Mouse (Mus musculus): ENCODE measurements around the gene Tnni3. TPM values are rescaled to one million over a fixed set of nuclear protein-coding genes. Genes with fewer than 3 reads are reported as not detected.
"Not testable (repeated sequence)": the region's sequence is repeated elsewhere in the genome, so short reads cannot be mapped to it uniquely, and the experiment has no call there.

Tnni3 gene
- polyA plus RNA-seq (2012; rRNA removed): 79.0 and 1,187 TPM in 2 replicates

DNA sequence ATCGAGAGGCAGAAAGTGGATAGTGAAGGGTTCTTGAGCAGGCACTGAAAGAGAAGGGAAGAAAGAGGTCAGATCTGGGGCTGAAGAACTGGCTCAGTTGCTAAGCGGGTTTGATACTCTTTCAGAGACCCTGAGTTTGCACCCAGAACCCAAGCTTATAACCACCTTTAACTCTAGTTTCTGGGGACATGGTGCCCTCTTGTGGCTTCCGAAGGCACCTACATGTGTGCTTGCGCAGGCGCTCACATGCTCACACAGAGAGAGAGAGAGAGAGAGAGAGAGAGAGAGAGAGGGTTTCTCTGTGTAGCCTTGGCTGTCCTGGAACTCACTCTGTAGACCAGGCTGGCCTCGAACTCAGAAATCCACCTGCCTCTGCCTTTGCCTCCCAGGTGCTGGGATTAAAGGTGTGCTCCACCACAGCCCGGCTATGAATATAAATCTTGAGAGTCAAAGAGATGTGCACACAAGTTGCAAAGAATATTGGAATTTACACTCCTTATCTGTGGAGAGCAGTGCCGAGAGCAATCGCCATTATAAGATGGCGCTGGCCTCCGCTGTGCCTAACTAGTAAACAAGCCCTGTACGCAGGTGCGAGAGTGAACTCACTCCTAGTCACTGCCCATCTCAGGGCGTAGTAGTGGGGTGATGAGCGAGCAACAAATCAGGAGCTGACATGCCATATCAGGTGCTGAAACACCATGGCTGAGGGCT lies at the start of gene Tnni3:
Gene Tnni3, minus strand, starts transcription at position 18 of the 711 bp plus-strand sequence.
- 66% methylated on average over 15 of the region's 15 CpGs for WGBS
- TF ChIP-seq CTCF (IDR thresholded peaks at IDR 0.05; ENCODE audit: borderline replicate concordance, control insufficient read depth, extremely low read depth, insufficient read depth, low read length, poor library complexity): peak; percentile 47; the same call in 1 of the 2 replicates
- not testable (repeated sequence) for H3K4me3 ChIP-seq (ENCODE audit: control insufficient read depth, insufficient read depth, low read length); H3K36me3 ChIP-seq (ENCODE audit: control insufficient read depth, insufficient read depth, low read length); H3K27ac ChIP-seq (ENCODE audit: control insufficient read depth, insufficient read depth, low read length); H3K27me3 ChIP-seq (ENCODE audit: control insufficient read depth, insufficient read depth, low read length)
- DNase-seq: peak; percentile 58
- H3K4me1 ChIP-seq (replicated peaks; ENCODE audit: control insufficient read depth, insufficient read depth, low read length): peaks cover 16% of the 10 kb centered on the region

DNA sequence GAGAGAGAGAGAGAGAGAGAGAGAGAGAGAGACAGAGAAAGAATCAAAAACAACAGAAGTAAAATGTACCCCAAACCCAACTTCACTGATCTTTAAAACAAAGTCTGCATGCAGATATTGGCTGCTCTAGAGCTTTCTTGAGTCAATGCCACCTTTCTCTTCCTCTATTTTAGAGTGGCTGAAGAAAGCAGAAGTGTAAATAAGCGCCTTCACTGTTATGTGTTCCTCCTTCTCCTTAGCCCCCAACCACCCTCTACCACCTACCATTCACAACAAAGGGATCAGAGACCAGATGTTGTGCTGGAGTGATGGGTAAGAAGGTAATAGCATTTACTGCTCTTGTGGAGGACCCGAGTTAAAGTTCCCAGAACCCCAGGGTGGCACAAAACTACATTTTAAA lies 48.3 kb upstream of the Tnni3 start:
- H3K27me3 ChIP-seq (ENCODE audit: control insufficient read depth, insufficient read depth, low read length); H3K27ac ChIP-seq (ENCODE audit: control insufficient read depth, insufficient read depth, low read length); H3K36me3 ChIP-seq (ENCODE audit: control insufficient read depth, insufficient read depth, low read length); H3K4me1 ChIP-seq (replicated peaks; ENCODE audit: control insufficient read depth, insufficient read depth, low read length); DNase-seq; H3K4me3 ChIP-seq (ENCODE audit: control insufficient read depth, insufficient read depth, low read length): not testable (repeated sequence)
- WGBS: 39% methylated on average over 2 of the region's 2 CpGs

DNA sequence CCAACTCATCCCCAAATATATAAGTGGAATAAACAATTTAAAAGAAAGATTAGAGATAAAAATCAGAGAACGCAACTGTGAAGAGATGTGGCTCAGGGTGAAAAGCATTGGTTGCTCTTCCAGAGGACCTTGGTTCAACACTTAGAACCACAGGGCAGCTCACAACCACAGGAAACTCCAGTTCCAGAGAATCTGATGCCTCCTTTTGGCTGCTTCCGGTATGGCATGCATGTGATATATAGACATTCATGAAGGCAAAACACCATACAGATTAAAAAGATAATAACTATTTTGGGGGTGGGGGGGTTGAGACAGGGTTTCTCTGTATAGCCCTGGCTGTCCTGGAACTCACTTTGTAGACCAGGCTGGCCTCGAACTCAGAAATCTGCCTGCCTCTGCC lies 38.6 kb upstream of the Tnni3 start:
- H3K4me1 ChIP-seq (replicated peaks; ENCODE audit: control insufficient read depth, insufficient read depth, low read length): no peaks in the 10 kb centered on the region
- WGBS: 95% methylated on average over 3 of the region's 3 CpGs

DNA sequence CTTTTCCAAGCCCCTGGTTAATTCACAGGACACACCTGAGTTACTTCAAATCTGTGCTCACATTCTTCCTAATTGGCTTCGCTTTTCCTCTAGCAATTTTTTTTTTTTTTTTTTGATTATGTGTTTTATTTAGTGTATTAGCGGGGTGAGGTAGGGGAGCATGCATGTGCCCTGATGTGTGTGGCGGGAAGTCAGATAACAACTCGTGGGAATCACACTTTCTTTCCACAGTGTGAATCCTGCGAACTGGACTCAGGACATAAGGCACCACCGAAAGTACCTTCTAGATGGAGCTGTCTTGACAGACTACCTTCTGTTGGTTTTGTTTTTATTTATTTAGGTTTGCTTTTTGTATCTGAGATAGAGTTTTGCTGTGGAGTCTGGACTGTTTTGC lies 33.1 kb upstream of the Tnni3 start:
- 79% methylated on average over 6 of the region's 6 CpGs for WGBS
- no peak overlapping the region for H3K4me3 ChIP-seq (ENCODE audit: control insufficient read depth, insufficient read depth, low read length)
- no peak overlapping the region for H3K27ac ChIP-seq (ENCODE audit: control insufficient read depth, insufficient read depth, low read length)
- TF ChIP-seq CTCF (IDR thresholded peaks at IDR 0.05; ENCODE audit: borderline replicate concordance, control insufficient read depth, extremely low read depth, insufficient read depth, low read length, poor library complexity) (no peak), POLR2A (IDR thresholded peaks at IDR 0.05; ENCODE audit: control insufficient read depth, extremely low read depth, insufficient read depth, low read length, poor library complexity) (no peak)
- H3K36me3 ChIP-seq (ENCODE audit: control insufficient read depth, insufficient read depth, low read length): no peaks in the 10 kb centered on the region
- no peak for DNase-seq
- H3K4me1 ChIP-seq (replicated peaks; ENCODE audit: control insufficient read depth, insufficient read depth, low read length): no peaks in the 10 kb centered on the region
- no peaks in the 10 kb centered on the region for H3K27me3 ChIP-seq (ENCODE audit: control insufficient read depth, insufficient read depth, low read length)

More for the DNA sequence above, 38.6 kb upstream of the Tnni3 start:
- no peak for DNase-seq
- Histone ChIP-seq H3K27ac (ENCODE audit: control insufficient read depth, insufficient read depth, low read length) (no peak overlapping the region), H3K36me3 (ENCODE audit: control insufficient read depth, insufficient read depth, low read length) (no peaks in the 10 kb centered on the region), H3K27me3 (ENCODE audit: control insufficient read depth, insufficient read depth, low read length) (no peaks in the 10 kb centered on the region), H3K4me3 (ENCODE audit: control insufficient read depth, insufficient read depth, low read length) (no peak overlapping the region)
- TF ChIP-seq POLR2A (IDR thresholded peaks at IDR 0.05; ENCODE audit: control insufficient read depth, extremely low read depth, insufficient read depth, low read length, poor library complexity): no peak
- no peak for TF ChIP-seq CTCF (IDR thresholded peaks at IDR 0.05; ENCODE audit: borderline replicate concordance, control insufficient read depth, extremely low read depth, insufficient read depth, low read length, poor library complexity)

DNA sequence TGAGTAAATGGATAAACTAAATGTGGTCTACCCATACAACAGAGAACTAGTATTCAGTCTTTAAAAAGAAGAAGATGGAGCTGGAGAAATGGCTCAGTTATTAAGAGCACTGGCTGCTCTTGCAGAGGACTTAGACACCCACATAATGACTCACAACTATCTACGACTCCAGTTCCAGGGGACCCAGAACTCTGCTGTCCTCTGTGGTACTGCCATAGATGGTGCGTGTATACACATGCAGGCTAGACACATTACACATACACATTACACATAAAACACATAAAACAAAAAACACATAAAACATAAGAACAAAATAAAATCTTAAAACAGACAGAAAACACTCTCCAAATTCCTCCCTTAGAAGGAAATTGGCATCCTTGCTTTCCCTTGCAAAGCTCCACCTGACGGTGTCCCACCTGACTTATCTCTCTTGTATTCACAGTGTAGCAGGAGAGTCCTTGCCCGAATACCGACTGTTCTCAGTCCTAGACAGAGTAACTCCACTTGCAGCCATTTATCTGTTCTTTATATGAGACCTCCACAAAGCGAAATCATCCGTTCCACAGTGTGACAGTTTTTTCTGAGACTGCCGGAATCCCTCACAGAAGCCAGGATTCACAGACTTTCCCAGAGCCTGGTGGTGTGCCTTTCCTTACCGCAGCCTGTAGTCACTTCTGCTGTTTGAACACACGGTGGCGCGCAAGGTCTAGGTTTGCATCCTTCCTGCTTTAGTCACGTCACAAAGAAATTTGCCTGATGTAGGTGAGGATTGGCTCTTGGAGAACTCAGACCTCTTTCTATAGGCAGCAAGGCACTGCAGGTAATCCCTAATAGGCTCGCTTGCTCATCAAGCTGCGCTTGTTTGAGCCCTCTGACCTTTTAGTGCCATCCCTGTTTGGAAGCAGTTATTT lies 32.5 kb upstream of the Tnni3 start:
- Histone ChIP-seq H3K27ac (ENCODE audit: control insufficient read depth, insufficient read depth, low read length) (no peak overlapping the region), H3K27me3 (ENCODE audit: control insufficient read depth, insufficient read depth, low read length) (no peaks in the 10 kb centered on the region), H3K4me3 (ENCODE audit: control insufficient read depth, insufficient read depth, low read length) (no peak overlapping the region), H3K36me3 (ENCODE audit: control insufficient read depth, insufficient read depth, low read length) (no peaks in the 10 kb centered on the region), H3K4me1 (replicated peaks; ENCODE audit: control insufficient read depth, insufficient read depth, low read length) (no peaks in the 10 kb centered on the region)
- 22% methylated on average over 15 of the region's 15 CpGs for WGBS
- DNase-seq: peak; percentile 68
- TF ChIP-seq POLR2A (IDR thresholded peaks at IDR 0.05; ENCODE audit: control insufficient read depth, extremely low read depth, insufficient read depth, low read length, poor library complexity) (no peak), CTCF (IDR thresholded peaks at IDR 0.05; ENCODE audit: borderline replicate concordance, control insufficient read depth, extremely low read depth, insufficient read depth, low read length, poor library complexity) (peak; percentile 61; the same call in 1 of the 2 replicates)

DNA sequence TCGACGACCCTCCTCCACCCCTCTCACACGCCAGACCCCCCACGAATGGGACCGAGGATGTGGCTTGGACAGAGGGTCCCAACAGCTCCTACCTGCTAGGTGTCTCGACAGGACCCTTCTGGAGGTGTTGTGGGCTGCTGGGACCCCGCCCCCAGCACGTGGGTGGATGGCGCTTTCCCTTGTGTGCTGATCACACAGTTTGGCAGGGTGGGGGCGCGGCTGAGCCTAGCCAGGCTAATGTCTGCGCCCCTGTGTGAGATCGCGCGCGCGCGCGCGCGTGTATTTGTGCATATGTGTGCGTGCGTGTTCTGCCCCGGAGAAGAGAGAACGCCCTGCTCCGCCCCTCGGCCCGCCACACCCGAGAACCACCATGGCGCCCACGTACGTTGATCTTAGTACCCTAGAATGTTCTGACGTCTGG lies 23.2 kb upstream of the Tnni3 start, which contains the start of gene Syt5:
Gene Syt5, minus strand, starts transcription at position 321 of the 421 bp plus-strand sequence.
- Histone ChIP-seq H3K36me3 (ENCODE audit: control insufficient read depth, insufficient read depth, low read length) (no peaks in the 10 kb centered on the region), H3K4me3 (ENCODE audit: control insufficient read depth, insufficient read depth, low read length) (no peak within 1 kb of the TSS)
- 10% methylated on average over 33 of the region's 33 CpGs for WGBS

More for the DNA sequence above, 23.2 kb upstream of the Tnni3 start, which contains the start of gene Syt5:
- Histone ChIP-seq H3K27me3 (ENCODE audit: control insufficient read depth, insufficient read depth, low read length) (no peaks in the 10 kb centered on the region; the same call in 1 of the 2 replicates), H3K4me1 (replicated peaks; ENCODE audit: control insufficient read depth, insufficient read depth, low read length) (peaks cover 2% of the 10 kb centered on the region), H3K27ac (ENCODE audit: control insufficient read depth, insufficient read depth, low read length) (no peak within 1 kb of the TSS)
- DNase-seq: no peak
- no peak for TF ChIP-seq CTCF (IDR thresholded peaks at IDR 0.05; ENCODE audit: borderline replicate concordance, control insufficient read depth, extremely low read depth, insufficient read depth, low read length, poor library complexity)
- no peak for TF ChIP-seq POLR2A (IDR thresholded peaks at IDR 0.05; ENCODE audit: control insufficient read depth, extremely low read depth, insufficient read depth, low read length, poor library complexity)

All from thymus, adult 2 months (tissue).